Mouse (Mus musculus): ENCODE results near the gene Ndufb2. TPM values are rescaled to one million over a fixed set of nuclear protein-coding genes. Genes with fewer than 3 reads are reported as not detected.

Gene Ndufb2
- polyA plus RNA-seq, 1 experiment from 2014 or later: 316 TPM

Other genes starting within 250 kb of the Ndufb2 start
- 55.7 and 60.3 TPM in 2 replicates for gene Slc37a3, start 214.9 kb upstream of the Ndufb2 start, polyA plus RNA-seq (2016; fragmentation: Nextera tagmentation; extraction: Ambion mirVana)
- 0.74 and 0.81 TPM in 2 replicates for gene Rab19, start 211.4 kb upstream of the Ndufb2 start, polyA plus RNA-seq (2016; fragmentation: Nextera tagmentation; extraction: Ambion mirVana)
- 45.0 and 46.4 TPM in 2 replicates for gene Mkrn1, start 172.1 kb upstream of the Ndufb2 start, polyA plus RNA-seq (2016; fragmentation: Nextera tagmentation; extraction: Ambion mirVana)
- 34.9 and 35.3 TPM in 2 replicates for gene Dennd2a, start 34.7 kb upstream of the Ndufb2 start, polyA plus RNA-seq (2016; fragmentation: Nextera tagmentation; extraction: Ambion mirVana)
- gene Adck2, start 18.7 kb upstream of the Ndufb2 start, polyA plus RNA-seq (2016; fragmentation: Nextera tagmentation; extraction: Ambion mirVana): 31.4 and 38.6 TPM in 2 replicates
- 1.0 TPM in 1 of 2 replicates, not detected in the other for gene Gm42420, start 6.8 kb upstream of the Ndufb2 start, polyA plus RNA-seq (2016; fragmentation: Nextera tagmentation; extraction: Ambion mirVana)
- 19.4 and 19.9 TPM in 2 replicates for gene Braf, start 132.9 kb downstream of the Ndufb2 start, polyA plus RNA-seq (2016; fragmentation: Nextera tagmentation; extraction: Ambion mirVana)
- gene Mrps33, start 218.4 kb downstream of the Ndufb2 start, polyA plus RNA-seq (2016; fragmentation: Nextera tagmentation; extraction: Ambion mirVana): 221 and 229 TPM in 2 replicates

Measured in limb, embryonic 12.5 days (tissue).